Mouse (Mus musculus): ENCODE data around the gene 4930474N05Rik.

DNA sequence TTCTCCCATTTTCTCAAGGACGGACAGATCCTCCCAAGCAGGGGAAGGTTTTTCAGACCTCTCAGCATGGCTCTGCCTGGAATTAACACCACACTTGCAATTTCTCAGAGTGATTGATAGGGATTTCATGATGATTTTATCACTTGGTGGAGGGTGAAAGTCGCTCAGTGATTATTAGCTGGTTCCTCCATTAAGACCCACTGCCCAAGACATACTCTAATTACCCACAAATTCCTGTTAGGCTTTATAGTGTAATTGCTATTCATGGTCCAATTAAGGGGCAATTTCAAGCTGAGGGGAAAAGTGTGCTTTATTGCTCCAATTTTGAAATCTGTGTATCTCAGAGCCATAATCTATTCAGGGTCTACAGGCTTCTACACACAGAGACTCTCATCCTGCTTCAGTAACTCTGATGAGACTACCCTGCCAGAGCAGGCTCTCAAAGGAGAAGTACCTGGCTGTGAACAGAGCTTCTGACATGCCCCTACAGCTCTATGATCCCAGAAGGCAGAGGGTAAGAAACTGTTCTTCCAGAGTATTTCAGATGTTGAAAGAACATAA is 29.1 kb downstream of the 4930474N05Rik start:
- TF ChIP-seq CTCF (IDR thresholded peaks at IDR 0.05) (no peak), POLR2A (IDR thresholded peaks at IDR 0.05; ENCODE audit: insufficient read depth, low read depth, low read length) (no peak)
